Mouse (Mus musculus) spleen, adult 10 weeks (tissue): ENCODE measurements around the gene Ptgr1. TPM values are rescaled to one million over a fixed set of nuclear protein-coding genes. Genes with fewer than 3 reads are reported as not detected.

Source experiments
- polyA plus RNA-seq: library from polyadenylated mRNA; stranded (reverse); fragments of 350-450 nt; fragmentation: Illumina TruSeq; extraction: RNeasy Lipid Tissue Mini Kit (QIAGEN cat#74804); gene quantifications from one replicate; pipeline ENCODE4 v1.2.3, GENCODE M21; 2015; ENCODE audit warnings: low replicate concordance; ENCODE audit not compliant: insufficient read depth

Gene Ptgr1
- polyA plus RNA-seq = 2.9 TPM

GRCm38 (mm10) chr4:58986540-58987190 is at the start of gene Ptgr1:
Gene Ptgr1, minus strand, starts transcription at chr4:58987119.

DNA sequence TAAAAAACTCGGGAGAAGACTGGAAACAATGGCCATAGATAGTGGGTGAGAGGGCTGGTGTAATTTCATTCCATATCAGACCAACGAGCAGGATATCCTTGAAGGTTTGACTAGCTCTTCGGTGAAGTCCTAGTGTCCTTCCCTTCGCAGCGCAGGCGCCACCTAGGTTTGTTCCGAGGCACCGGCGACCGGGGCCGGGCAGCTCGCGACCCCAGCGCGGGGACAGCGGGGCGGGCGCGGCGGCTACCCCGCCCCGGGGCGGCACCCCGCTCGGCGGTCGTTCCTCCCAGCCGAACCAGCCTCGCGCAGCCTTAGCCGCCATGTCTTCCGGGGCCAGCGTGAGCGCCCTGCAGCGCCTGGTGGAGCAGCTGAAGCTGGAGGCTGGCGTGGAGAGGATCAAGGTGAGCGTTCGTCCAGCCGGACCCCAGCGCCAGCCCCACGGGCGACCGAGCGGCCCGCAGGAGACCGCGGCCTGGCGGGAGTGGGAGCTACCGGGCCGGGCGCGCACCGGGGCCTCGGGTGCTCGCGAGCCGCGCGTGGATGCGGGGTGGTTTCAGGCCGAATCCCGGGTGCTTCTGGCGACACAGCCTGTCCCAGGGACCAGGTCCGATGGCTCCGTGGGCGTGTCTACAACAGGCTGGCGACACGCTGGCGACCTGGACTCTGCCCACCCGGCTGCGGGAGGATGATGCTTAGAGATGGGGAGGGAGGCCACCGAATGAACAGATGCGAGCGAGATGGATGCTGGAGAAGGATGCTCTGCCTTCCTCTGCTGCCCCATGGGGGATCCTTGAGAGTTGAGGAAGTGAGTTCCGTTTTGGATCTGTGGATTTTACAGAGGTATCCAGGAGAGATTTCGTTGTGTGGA is 48.2 kb upstream of the Ptgr1 start, which contains the start of gene Gng10:
Gene Gng10 (plus strand): TSS at position 171 of the 868 bp plus-strand sequence.

DNA sequence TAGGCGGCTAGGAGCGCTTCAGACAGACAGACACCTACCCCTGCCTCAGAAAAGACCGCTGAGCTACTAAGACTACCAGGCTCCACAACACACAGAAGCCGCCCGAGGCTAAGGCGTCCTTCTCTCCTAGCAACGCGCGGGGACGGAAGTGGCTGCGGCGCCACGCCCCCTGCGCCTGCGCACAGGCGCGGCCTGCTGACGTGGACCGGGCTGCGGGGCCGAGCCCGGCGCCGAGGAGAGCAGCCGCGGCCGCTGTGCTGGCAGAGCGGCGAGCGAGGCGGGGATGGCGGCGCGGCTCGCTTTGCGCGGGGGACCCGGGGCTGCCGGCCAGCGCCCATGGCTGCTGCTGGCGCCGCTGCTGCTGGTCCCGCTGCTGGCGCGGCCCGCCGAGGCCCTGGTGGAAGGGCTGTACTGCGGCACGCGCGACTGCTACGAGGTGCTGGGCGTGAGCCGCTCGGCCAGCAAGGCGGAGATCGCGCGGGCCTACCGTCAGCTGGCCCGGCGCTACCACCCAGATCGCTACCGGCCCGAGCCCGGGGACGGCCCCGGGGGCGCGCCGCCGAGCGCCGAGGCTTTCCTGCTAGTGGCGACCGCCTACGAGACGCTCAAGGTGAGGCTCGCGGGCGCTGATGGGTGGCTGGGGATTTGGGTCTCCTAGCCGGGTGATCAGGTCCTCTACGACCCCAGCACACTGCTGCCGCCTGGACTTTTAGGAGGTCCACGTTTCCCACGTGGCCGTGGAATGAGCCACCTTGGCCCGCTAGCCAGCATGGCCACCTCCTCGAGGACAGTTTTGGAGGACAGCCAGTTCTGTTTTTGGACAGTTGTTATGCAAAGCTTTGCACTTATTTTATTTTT is 16.3 kb upstream of the Ptgr1 start, which contains the start of gene Gm20503:
Gene Gm20503 (plus strand): TSS at position 263 of the 858 bp plus-strand sequence.

DNA sequence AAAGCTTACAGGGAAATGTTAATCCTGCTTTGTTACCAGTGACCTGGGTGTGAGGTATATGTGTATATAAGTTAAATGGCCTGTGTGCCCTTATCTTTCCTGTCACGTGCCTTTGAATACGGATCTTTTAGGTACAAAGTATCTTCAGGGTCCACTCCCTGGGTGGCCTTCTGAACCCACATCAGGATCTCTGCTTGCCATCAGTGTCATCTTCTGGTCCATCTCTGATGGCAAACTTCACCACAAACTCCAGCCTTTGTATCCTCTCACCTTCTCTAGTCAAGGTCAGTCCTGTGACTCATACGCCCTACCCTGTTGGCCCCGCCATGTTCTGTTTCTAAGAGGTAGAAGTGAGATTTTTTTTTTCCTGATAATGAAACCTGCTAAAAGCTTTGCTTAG is 7.8 kb upstream of the Ptgr1 start, which contains the start of gene Dnajc25:
Gene Dnajc25 (plus strand): TSS at position 301 of the 400 bp plus-strand sequence.

DNA sequence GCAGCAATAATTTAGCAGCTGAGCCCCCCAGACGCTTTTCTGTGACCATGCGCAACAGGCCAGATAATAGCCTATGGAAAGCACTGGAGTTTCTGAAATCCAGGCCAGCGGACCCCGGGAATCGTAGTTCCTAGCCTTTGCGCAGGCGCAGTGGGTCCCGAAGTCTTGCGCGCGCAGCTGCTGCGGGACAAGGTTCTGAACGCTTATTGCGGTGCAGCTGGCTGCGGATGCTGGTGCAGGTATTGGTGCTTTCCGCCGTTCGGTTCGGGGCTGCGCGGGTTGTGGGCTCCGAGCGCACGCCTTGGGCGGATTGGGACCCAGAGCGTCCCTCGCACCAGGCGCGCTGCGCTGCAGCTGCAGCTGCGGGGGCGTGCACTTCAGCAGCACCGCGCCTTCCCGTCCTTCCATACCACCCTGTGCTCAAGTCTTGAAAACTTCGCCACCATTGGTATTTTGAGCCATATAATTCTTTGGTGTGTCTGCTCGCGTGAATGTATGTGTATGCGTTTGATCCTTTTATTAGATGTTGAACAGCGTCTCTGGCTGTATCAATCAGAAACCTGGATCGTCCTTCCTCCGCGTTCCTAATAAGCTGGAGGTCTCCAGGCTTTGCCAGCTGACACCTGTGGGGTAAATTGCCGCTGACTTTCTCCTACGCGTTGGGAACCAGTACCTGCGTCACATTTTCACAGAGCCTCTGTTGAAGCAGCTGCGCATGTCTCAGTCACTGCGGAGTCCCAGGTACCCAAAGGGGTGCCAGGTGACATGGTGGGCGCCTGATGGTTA is 43.3 kb downstream of the Ptgr1 start, which contains the start of gene Zkscan16:
Gene Zkscan16 (plus strand): TSS at position 209 of the 786 bp plus-strand sequence.

Other genes with a start within 250 kb of the Ptgr1 start
- gene Olfr267, start 199.4 kb downstream of the Ptgr1 start, polyA plus RNA-seq = not detected
- gene Ecpas, start 74.4 kb downstream of the Ptgr1 start, polyA plus RNA-seq = 71.5 TPM
- 0.39 TPM for gene Zkscan16, start 43.5 kb downstream of the Ptgr1 start, polyA plus RNA-seq
- 10.2 TPM for gene Dnajc25, start 7.9 kb upstream of the Ptgr1 start, polyA plus RNA-seq
- gene Gm20503, start 16.1 kb upstream of the Ptgr1 start, polyA plus RNA-seq = not detected
- 154 TPM for gene Gng10, start 48.0 kb upstream of the Ptgr1 start, polyA plus RNA-seq
- gene AI481877, start 151.9 kb upstream of the Ptgr1 start, polyA plus RNA-seq = not detected
- gene Ugcg, start 202.1 kb upstream of the Ptgr1 start, polyA plus RNA-seq = 129 TPM